Comparison of ENCODE assay signal across 8 mouse cellular contexts in the genomic region with DNA sequence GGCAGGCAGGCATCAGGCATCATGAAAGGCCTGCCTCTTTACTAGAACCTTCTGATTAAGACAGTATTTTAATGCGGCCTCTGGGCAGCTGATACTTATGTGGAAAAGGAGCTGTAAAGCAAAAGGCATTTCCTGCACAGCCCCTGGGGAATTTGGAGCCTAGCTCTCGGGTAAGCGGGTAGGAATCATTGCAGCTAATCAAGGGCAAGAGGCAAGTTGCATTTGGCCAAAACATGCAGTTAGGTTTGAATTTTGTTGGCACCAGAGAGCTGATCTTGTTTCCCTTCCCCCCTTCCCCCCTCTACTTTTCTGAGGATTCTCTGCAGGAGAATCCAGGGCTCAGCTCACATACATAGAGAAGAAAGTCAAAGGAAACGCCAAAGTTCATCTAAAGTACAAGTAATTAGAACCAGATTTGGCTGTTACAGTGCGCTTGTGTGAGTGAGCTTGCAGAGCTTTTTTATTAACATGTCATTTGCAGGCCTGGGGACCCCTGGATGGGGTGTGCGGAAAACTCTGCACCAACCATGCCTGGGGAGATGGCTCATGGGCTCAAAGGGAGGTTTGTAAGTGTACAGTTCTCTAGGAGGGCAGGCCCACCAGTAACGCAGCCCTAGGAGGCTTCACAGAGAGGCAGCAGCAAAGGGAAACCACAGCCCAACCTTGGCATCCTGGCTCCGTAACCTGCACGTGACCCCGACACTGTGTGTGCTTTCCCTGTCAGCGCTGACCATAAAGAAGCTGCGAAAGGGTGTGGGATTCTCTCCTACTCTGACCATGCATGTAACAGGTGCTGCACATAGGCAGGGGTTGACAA.
A peak's percentile ranks its signal among the peaks of the same experiment; 100 is the strongest.
DNase-seq lines count a peak whose midpoint lies in the region; ATAC-seq and TF ChIP-seq lines count a peak whose summit lies in the region.

No protein-coding gene starts in this region.

- H3K9me3 ChIP-seq in embryonic facial prominence, embryonic 11.5 days (replicated peaks; ENCODE audit: control insufficient read depth, low read length): no peaks in the 10 kb centered on the region
- H3K9me3 ChIP-seq in hindbrain, embryonic 13.5 days: no peaks in the 10 kb centered on the region
- H3K9me3 ChIP-seq in megakaryocyte, embryonic 14.5 days: no peaks in the 10 kb centered on the region

- H3K27ac ChIP-seq in embryonic facial prominence, embryonic 11.5 days (replicated peaks; ENCODE audit: low read depth, low read length): peak overlapping the region; percentile 77
- peak overlapping the region; percentile 30; the same call in 1 of the 2 replicates for H3K27ac ChIP-seq in hindbrain, embryonic 13.5 days
- no peak overlapping the region for H3K27ac ChIP-seq in left cerebral cortex, adult 2 months

- H3K4me3 ChIP-seq in embryonic facial prominence, embryonic 11.5 days (ENCODE audit: low read depth, low read length): no peak overlapping the region
- H3K4me3 ChIP-seq in hindbrain, embryonic 13.5 days: no peak overlapping the region
- H3K4me3 ChIP-seq in megakaryocyte, embryonic 14.5 days (replicated peaks): peak overlapping the region; percentile 40
- H3K4me3 ChIP-seq in left cerebral cortex, adult 2 months: no peak overlapping the region

- ATAC-seq in embryonic facial prominence, embryonic 11.5 days (replicated peaks; ENCODE audit: insufficient number of reproducible peaks, low FRiP score, low TSS enrichment, low read depth): peak; percentile 87
- peak; percentile 36; the same call in 1 of the 2 replicates for ATAC-seq in hindbrain, embryonic 13.5 days (ENCODE audit: low FRiP score)

- intact Hi-C loops in left cerebral cortex, adult 2 months (cut with DNase I): no loop called here

- no peak for TF ChIP-seq CTCF in left cerebral cortex, adult 2 months (IDR thresholded peaks at IDR 0.05)

- H3K27me3 ChIP-seq in embryonic facial prominence, embryonic 11.5 days (ENCODE audit: control insufficient read depth, insufficient read depth, low read length): no peaks in the 10 kb centered on the region
- no peaks in the 10 kb centered on the region for H3K27me3 ChIP-seq in hindbrain, embryonic 13.5 days
- peaks cover 6% of the 10 kb centered on the region for H3K27me3 ChIP-seq in megakaryocyte, embryonic 14.5 days (replicated peaks)

- H3K36me3 ChIP-seq in embryonic facial prominence, embryonic 11.5 days (replicated peaks; ENCODE audit: control insufficient read depth, insufficient read depth, low read depth, low read length): no peaks in the 10 kb centered on the region
- H3K36me3 ChIP-seq in hindbrain, embryonic 13.5 days: no peaks in the 10 kb centered on the region
- H3K36me3 ChIP-seq in megakaryocyte, embryonic 14.5 days (replicated peaks; ENCODE audit: low read length): no peaks in the 10 kb centered on the region

- H3K9ac ChIP-seq in embryonic facial prominence, embryonic 11.5 days (replicated peaks; ENCODE audit: low read length): no peak overlapping the region
- H3K9ac ChIP-seq in hindbrain, embryonic 13.5 days: no peak overlapping the region

- no peaks in the 10 kb centered on the region; the same call in 1 of the 2 replicates for H3K4me1 ChIP-seq in embryonic facial prominence, embryonic 11.5 days (ENCODE audit: control insufficient read depth, insufficient read depth, low read length)
- peaks cover 23% of the 10 kb centered on the region for H3K4me1 ChIP-seq in hindbrain, embryonic 13.5 days (replicated peaks)
- peaks cover 47% of the 10 kb centered on the region for H3K4me1 ChIP-seq in megakaryocyte, embryonic 14.5 days

- WGBS in embryonic facial prominence, embryonic 11.5 days: 19% methylated on average over 12 of the region's 12 CpGs
- 59% methylated on average over 12 of the region's 12 CpGs for WGBS in hindbrain, embryonic 13.5 days

- DNase-seq in adrenal gland, adult 2 months: peak; percentile 40
- no peak for DNase-seq in adrenal gland, adult 18-20 months (ENCODE audit: low spot score in 2 of 2)
- DNase-seq in embryonic facial prominence, embryonic 11.5 days (ENCODE audit: low spot score): peak; percentile 89
- no peak for DNase-seq in left cerebral cortex, adult 2 months (ENCODE audit: extremely low spot score in 1 of 2, low spot score in 2 of 2)
- DNase-seq in layer of hippocampus, adult 18-20 months (ENCODE audit: low spot score in 2 of 2): no peak
- DNase-seq in right cerebral cortex, adult 18-20 months: no peak

- H3K4me2 ChIP-seq in embryonic facial prominence, embryonic 11.5 days (ENCODE audit: low read depth, low read length): peak overlapping the region; percentile 19; the same call in 1 of the 2 replicates
- H3K4me2 ChIP-seq in hindbrain, embryonic 13.5 days: no peak overlapping the region

Comparison
In these comparisons a context has a peak if more than half of its experiments do, and no peak if none do; other contexts are left out.
1. DNase-seq: peak in adrenal gland, adult 2 months (single experiment) and embryonic facial prominence, embryonic 11.5 days (single experiment); none in adrenal gland, adult 18-20 months (0 of 2), left cerebral cortex, adult 2 months (0 of 2), layer of hippocampus, adult 18-20 months (0 of 2) and right cerebral cortex, adult 18-20 months (single experiment).